In the genomic region with DNA sequence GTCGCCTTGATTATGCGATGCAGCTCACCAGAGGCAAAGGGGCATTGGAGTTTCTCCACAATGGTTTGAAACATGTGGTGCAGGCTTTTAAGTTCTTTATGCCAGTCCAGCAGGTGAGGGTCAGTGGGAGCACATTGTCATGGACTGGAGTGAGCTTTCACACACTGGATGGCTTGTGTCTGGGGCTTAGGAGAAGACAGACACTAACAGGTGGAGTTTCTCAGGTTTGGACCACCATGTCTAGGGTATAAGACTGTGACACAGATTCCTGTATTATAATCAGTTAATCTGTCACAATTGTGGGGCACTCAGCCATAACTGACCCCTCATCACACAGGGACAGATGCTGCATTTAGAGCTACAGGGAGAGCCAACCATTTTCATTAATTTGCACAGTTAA, we compare ENCODE assay signal across 27 mouse cellular contexts.
DNase-seq lines count a peak whose midpoint lies in the region; ATAC-seq lines count a peak whose summit lies in the region.
"Had no signal": no experiment of that assay in that cellular context is flagged by ENCODE, and none has a peak within 500 bp of the region (broad histone marks: within the 10 kb centered on the region; RNA-seq: fewer than 3 reads in every experiment).

No protein-coding gene starts in this region.

- WGBS in forebrain, embryonic 15.5 days, result 39% methylated on average over 2 of the region's 2 CpGs
- WGBS in forebrain, embryonic 13.5 days, result 47% methylated on average over 2 of the region's 2 CpGs
- 59% methylated on average over 2 of the region's 2 CpGs for WGBS in midbrain, embryonic 10.5 days
- WGBS in midbrain, embryonic 16.5 days, result 34% methylated on average over 2 of the region's 2 CpGs
- 80% methylated on average over 2 of the region's 2 CpGs for WGBS in embryonic facial prominence, embryonic 10.5 days
- WGBS in limb, embryonic 10.5 days, result 89% methylated on average over 2 of the region's 2 CpGs

- H3K4me3 ChIP-seq in forebrain, embryonic 15.5 days, result no peak overlapping the region
- no peak overlapping the region for H3K4me3 ChIP-seq in forebrain, embryonic 13.5 days
- H3K4me3 ChIP-seq in midbrain, embryonic 10.5 days, result no peak overlapping the region
- H3K4me3 ChIP-seq in midbrain, embryonic 16.5 days (ENCODE audit: low read depth, low read length), result no peak overlapping the region
- H3K4me3 ChIP-seq in embryonic facial prominence, embryonic 10.5 days, result no peak overlapping the region
- no peak overlapping the region for H3K4me3 ChIP-seq in limb, embryonic 10.5 days
- H3K4me3 ChIP-seq: heart, adult 2 months; heart, embryonic 12.5 days; hindbrain, embryonic 15.5 days; intestine, embryonic 15.5 days; liver, embryonic 15.5 days; neural tube, embryonic 15.5 days had no signal

- 0 out of 2 replicates have a peak, but pooled peaks have one; percentile 38 for ATAC-seq in forebrain, embryonic 15.5 days (replicated peaks)
- ATAC-seq in forebrain, embryonic 13.5 days, result no peak
- no peak for ATAC-seq in midbrain, embryonic 16.5 days
- ATAC-seq: intestine, embryonic 15.5 days had no signal

- no peaks in the 10 kb centered on the region for H3K9me3 ChIP-seq in forebrain, embryonic 15.5 days
- no peaks in the 10 kb centered on the region for H3K9me3 ChIP-seq in forebrain, embryonic 13.5 days (replicated peaks)
- 0 out of 2 replicates have a peak, but pooled peaks cover 4% of the 10 kb centered on the region for H3K9me3 ChIP-seq in midbrain, embryonic 10.5 days (replicated peaks)
- no peaks in the 10 kb centered on the region for H3K9me3 ChIP-seq in midbrain, embryonic 16.5 days (replicated peaks; ENCODE audit: control insufficient read depth, low read length, poor library complexity, severe bottlenecking)
- H3K9me3 ChIP-seq in embryonic facial prominence, embryonic 10.5 days, result no peaks in the 10 kb centered on the region
- no peaks in the 10 kb centered on the region for H3K9me3 ChIP-seq in limb, embryonic 10.5 days (replicated peaks)
- H3K9me3 ChIP-seq: heart, embryonic 12.5 days; hindbrain, embryonic 15.5 days; intestine, embryonic 15.5 days; liver, embryonic 15.5 days; neural tube, embryonic 15.5 days had no signal

- no peaks in the 10 kb centered on the region for H3K4me1 ChIP-seq in forebrain, embryonic 15.5 days
- peaks cover 14% of the 10 kb centered on the region; the same call in 1 of the 2 replicates for H3K4me1 ChIP-seq in forebrain, embryonic 13.5 days
- peaks cover 46% of the 10 kb centered on the region for H3K4me1 ChIP-seq in midbrain, embryonic 10.5 days
- H3K4me1 ChIP-seq in midbrain, embryonic 16.5 days (ENCODE audit: control insufficient read depth, insufficient read depth, low read length), result no peaks in the 10 kb centered on the region
- peaks cover 36% of the 10 kb centered on the region for H3K4me1 ChIP-seq in embryonic facial prominence, embryonic 10.5 days
- H3K4me1 ChIP-seq in limb, embryonic 10.5 days, result peaks cover 38% of the 10 kb centered on the region
- H3K4me1 ChIP-seq: hindbrain, embryonic 15.5 days; intestine, embryonic 15.5 days; liver, embryonic 15.5 days had no signal

- no peak overlapping the region for H3K4me2 ChIP-seq in forebrain, embryonic 15.5 days (replicated peaks)
- H3K4me2 ChIP-seq in forebrain, embryonic 13.5 days, result no peak overlapping the region
- H3K4me2 ChIP-seq in midbrain, embryonic 16.5 days (ENCODE audit: low read length), result no peak overlapping the region
- H3K4me2 ChIP-seq: heart, embryonic 12.5 days; hindbrain, embryonic 15.5 days; intestine, embryonic 15.5 days; liver, embryonic 15.5 days; lung, embryonic 14.5 days; neural tube, embryonic 15.5 days had no signal

- no peaks in the 10 kb centered on the region for H3K36me3 ChIP-seq in forebrain, embryonic 15.5 days
- no peaks in the 10 kb centered on the region for H3K36me3 ChIP-seq in forebrain, embryonic 13.5 days (ENCODE audit: poor library complexity, severe bottlenecking)
- no peaks in the 10 kb centered on the region for H3K36me3 ChIP-seq in midbrain, embryonic 10.5 days
- H3K36me3 ChIP-seq in midbrain, embryonic 16.5 days (ENCODE audit: control insufficient read depth, insufficient read depth, low read length), result no peaks in the 10 kb centered on the region
- H3K36me3 ChIP-seq in embryonic facial prominence, embryonic 10.5 days (replicated peaks), result no peaks in the 10 kb centered on the region; the same call in 1 of the 2 replicates
- H3K36me3 ChIP-seq in limb, embryonic 10.5 days, result peaks cover 3% of the 10 kb centered on the region; the same call in 1 of the 2 replicates
- H3K36me3 ChIP-seq: heart, embryonic 12.5 days; hindbrain, embryonic 15.5 days; intestine, embryonic 15.5 days; liver, embryonic 15.5 days; neural tube, embryonic 15.5 days had no signal

- no peak for DNase-seq in midbrain, embryonic 10.5 days (ENCODE audit: low spot score)
- DNase-seq in embryonic facial prominence, embryonic 10.5 days (ENCODE audit: low spot score), result no peak
- no peak for DNase-seq in limb, embryonic 10.5 days (ENCODE audit: low spot score)
- DNase-seq in adipocyte (ENCODE audit: low spot score), result no peak
- no peak for DNase-seq in adrenal gland, postnatal 4 days (ENCODE audit: low spot score in 2 of 2)
- DNase-seq: adrenal gland, postnatal 25 days; cerebellum, adult 18-20 months; cerebellum, postnatal 10 days; gastrocnemius, postnatal 36 days; heart, adult 2 months; kidney, adult 8-10 months; layer of hippocampus, postnatal 36 days; left cerebral cortex, postnatal 4 days; lung, embryonic 14.5 days; lung, postnatal 14 days; right cerebral cortex, adult 18-20 months; spleen, adult 18-20 months; thymus, postnatal 14 days had no signal

- H3K27me3 ChIP-seq in forebrain, embryonic 15.5 days, result no peaks in the 10 kb centered on the region
- H3K27me3 ChIP-seq in forebrain, embryonic 13.5 days, result no peaks in the 10 kb centered on the region
- no peaks in the 10 kb centered on the region for H3K27me3 ChIP-seq in midbrain, embryonic 10.5 days (ENCODE audit: low read depth, poor library complexity, severe bottlenecking)
- H3K27me3 ChIP-seq in midbrain, embryonic 16.5 days (ENCODE audit: control insufficient read depth, insufficient read depth, low read depth, low read length), result no peaks in the 10 kb centered on the region
- no peaks in the 10 kb centered on the region for H3K27me3 ChIP-seq in embryonic facial prominence, embryonic 10.5 days (replicated peaks; ENCODE audit: low read depth, poor library complexity, severe bottlenecking)
- no peaks in the 10 kb centered on the region for H3K27me3 ChIP-seq in limb, embryonic 10.5 days (ENCODE audit: low read depth, poor library complexity, severe bottlenecking)
- H3K27me3 ChIP-seq: heart, embryonic 12.5 days; hindbrain, embryonic 15.5 days; intestine, embryonic 15.5 days; liver, embryonic 15.5 days; neural tube, embryonic 15.5 days had no signal

- no peak overlapping the region for H3K9ac ChIP-seq in forebrain, embryonic 15.5 days (replicated peaks)
- H3K9ac ChIP-seq in forebrain, embryonic 13.5 days, result no peak overlapping the region
- no peak overlapping the region for H3K9ac ChIP-seq in midbrain, embryonic 16.5 days (ENCODE audit: low read depth, low read length)
- H3K9ac ChIP-seq: heart, embryonic 12.5 days; hindbrain, embryonic 15.5 days; intestine, embryonic 15.5 days; liver, embryonic 15.5 days; lung, embryonic 14.5 days; neural tube, embryonic 15.5 days had no signal

- no peak overlapping the region for H3K27ac ChIP-seq in forebrain, embryonic 15.5 days (replicated peaks)
- H3K27ac ChIP-seq in forebrain, embryonic 13.5 days, result no peak overlapping the region
- peak overlapping the region; percentile 42; the same call in 1 of the 2 replicates for H3K27ac ChIP-seq in midbrain, embryonic 10.5 days (replicated peaks)
- H3K27ac ChIP-seq in midbrain, embryonic 16.5 days (ENCODE audit: low read length), result no peak overlapping the region
- H3K27ac ChIP-seq in embryonic facial prominence, embryonic 10.5 days (replicated peaks), result peak overlapping the region; percentile 54
- H3K27ac ChIP-seq in limb, embryonic 10.5 days, result peak overlapping the region; percentile 50; the same call in 1 of the 2 replicates
- H3K27ac ChIP-seq: heart, adult 2 months; hindbrain, embryonic 15.5 days; intestine, embryonic 15.5 days; kidney, postnatal 0 days; liver, embryonic 15.5 days; neural tube, embryonic 15.5 days had no signal

Comparison
In these comparisons a context has a peak if more than half of its experiments do, and no peak if none do; other contexts are left out.
1. H3K27ac ChIP-seq: peak in midbrain, embryonic 10.5 days (single experiment), embryonic facial prominence, embryonic 10.5 days (single experiment) and limb, embryonic 10.5 days (single experiment); none in forebrain, embryonic 15.5 days (single experiment), forebrain, embryonic 13.5 days (single experiment) and midbrain, embryonic 16.5 days (single experiment).